Mouse (Mus musculus): Measurements from ENCODE around the gene Olfr802. TPM values are rescaled to one million over a fixed set of nuclear protein-coding genes. Genes with fewer than 3 reads are reported as not detected.

Olfr802 gene
- not detected in 2 replicates for polyA plus RNA-seq (2015; fragmentation: Nextera tagmentation; extraction: Ambion mirVana)

DNA sequence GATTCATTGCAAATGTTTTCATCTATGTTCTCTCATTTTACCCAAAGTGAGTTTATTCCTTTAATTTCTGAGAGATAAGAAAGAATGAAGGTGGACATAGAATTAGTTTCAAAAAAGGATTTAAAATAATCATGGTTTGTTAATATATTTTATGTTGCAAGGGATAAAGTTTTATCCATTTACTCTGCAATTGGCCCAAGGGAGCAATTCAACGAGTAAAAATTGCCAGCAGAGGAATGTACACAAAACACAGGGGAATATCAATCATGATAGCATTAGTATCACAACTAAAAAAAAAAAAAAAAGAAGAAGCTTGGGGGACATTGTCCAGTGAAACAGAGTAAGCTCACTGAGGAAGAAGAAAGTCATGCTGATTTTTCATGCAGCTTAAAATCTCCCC is at the start of gene Olfr802:
TSS of gene Olfr802 (minus strand) at position 101 of the 400 bp plus-strand sequence.
- no peak for ATAC-seq (ENCODE audit: low FRiP score, low read depth)
- Histone ChIP-seq H3K4me2 (replicated peaks) (no peak within 1 kb of the TSS), H3K27me3 (no peaks in the 10 kb centered on the region), H3K9me3 (no peaks in the 10 kb centered on the region), H3K9ac (no peak within 1 kb of the TSS), H3K27ac (no peak within 1 kb of the TSS), H3K36me3 (no peaks in the 10 kb centered on the region), H3K4me1 (no peaks in the 10 kb centered on the region), H3K4me3 (no peak within 1 kb of the TSS)
- 67% methylated on average over 1 of the region's 1 CpGs for WGBS

DNA sequence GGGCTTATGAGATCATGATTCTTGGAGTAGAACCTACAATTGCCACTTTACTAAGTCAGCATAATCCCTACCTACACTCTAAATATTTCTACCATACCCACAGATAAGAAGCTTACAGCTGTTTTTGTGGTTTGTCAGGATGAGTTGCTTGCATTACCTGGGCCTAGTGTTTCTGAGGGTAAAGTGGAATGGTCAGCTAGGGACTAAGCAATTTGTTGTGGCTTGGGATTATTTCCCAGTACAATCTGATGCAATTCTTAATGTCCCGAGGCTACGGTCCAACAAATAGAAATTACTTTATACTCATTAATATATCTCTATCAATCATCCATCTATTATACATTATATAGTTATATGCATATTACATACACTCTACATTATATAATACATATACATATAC is 41.3 kb upstream of the Olfr802 start, which contains the start of gene Olfr805:
TSS of gene Olfr805 (minus strand) at position 101 of the 400 bp plus-strand sequence.
- Histone ChIP-seq H3K4me1 (no peaks in the 10 kb centered on the region), H3K27me3 (no peaks in the 10 kb centered on the region), H3K27ac (no peak within 1 kb of the TSS), H3K9me3 (no peaks in the 10 kb centered on the region), H3K4me3 (no peak within 1 kb of the TSS), H3K9ac (no peak within 1 kb of the TSS), H3K4me2 (replicated peaks) (no peak within 1 kb of the TSS), H3K36me3 (no peaks in the 10 kb centered on the region)
- no peak for ATAC-seq (ENCODE audit: low FRiP score, low read depth)
- 96% methylated on average over 2 of the region's 2 CpGs for WGBS

DNA sequence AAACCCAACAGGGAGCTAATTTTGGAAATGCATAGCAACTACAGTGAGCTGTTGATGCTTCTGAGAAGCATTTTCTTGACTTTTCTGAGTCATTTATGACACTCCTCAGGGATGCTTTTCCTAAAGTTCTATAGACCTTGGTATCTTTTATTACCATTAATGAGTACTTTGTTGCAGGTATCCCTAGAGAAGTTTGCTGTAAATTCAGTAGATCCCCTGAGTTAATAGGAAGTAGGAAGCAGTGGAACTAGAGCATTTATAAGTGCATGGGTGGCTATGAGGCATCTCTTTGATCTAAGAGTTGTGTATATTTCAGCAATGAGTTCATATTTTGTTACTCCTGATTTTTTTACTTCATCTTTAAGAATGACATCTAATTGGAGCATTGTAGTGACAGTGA is 14.9 kb upstream of the Olfr802 start, which contains the start of gene Olfr804:
TSS of gene Olfr804 (plus strand) at position 301 of the 400 bp plus-strand sequence.
- H3K36me3 ChIP-seq: no peaks in the 10 kb centered on the region
- no peaks in the 10 kb centered on the region for H3K4me1 ChIP-seq
- no peaks in the 10 kb centered on the region for H3K9me3 ChIP-seq
- H3K4me3 ChIP-seq: no peak within 1 kb of the TSS
- no peaks in the 10 kb centered on the region for H3K27me3 ChIP-seq
- H3K9ac ChIP-seq: no peak within 1 kb of the TSS
- ATAC-seq (ENCODE audit: low FRiP score, low read depth): no peak
- H3K4me2 ChIP-seq (replicated peaks): no peak within 1 kb of the TSS
- no peak within 1 kb of the TSS for H3K27ac ChIP-seq

DNA sequence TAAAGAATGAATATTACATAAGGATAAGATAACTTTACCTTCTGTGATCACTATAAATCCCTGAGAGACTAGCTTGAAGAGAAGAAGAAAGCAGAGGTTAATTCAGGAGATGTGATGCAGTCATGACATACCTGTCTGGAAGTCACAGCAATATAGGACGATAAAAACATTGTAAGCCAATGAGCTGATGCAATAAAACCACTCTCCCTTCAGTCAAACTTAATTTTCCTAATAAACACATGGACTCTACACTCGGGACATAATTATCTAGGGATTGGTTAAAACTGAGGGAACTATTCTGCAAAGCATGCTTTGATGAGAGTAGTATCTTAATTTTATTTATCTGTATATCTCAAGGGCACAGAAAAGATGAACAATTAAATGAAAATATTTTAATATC is 6.2 kb upstream of the Olfr802 start, which contains the start of gene Olfr803:
TSS of gene Olfr803 (minus strand) at position 101 of the 400 bp plus-strand sequence.
- Histone ChIP-seq H3K27ac (no peak within 1 kb of the TSS), H3K27me3 (no peaks in the 10 kb centered on the region), H3K4me1 (no peaks in the 10 kb centered on the region), H3K4me3 (no peak within 1 kb of the TSS), H3K9ac (no peak within 1 kb of the TSS), H3K9me3 (no peaks in the 10 kb centered on the region; the same call in 1 of the 2 replicates), H3K36me3 (no peaks in the 10 kb centered on the region), H3K4me2 (replicated peaks) (no peak within 1 kb of the TSS)
- 74% methylated on average over 2 of the region's 2 CpGs for WGBS
- ATAC-seq (ENCODE audit: low FRiP score, low read depth): no peak

DNA sequence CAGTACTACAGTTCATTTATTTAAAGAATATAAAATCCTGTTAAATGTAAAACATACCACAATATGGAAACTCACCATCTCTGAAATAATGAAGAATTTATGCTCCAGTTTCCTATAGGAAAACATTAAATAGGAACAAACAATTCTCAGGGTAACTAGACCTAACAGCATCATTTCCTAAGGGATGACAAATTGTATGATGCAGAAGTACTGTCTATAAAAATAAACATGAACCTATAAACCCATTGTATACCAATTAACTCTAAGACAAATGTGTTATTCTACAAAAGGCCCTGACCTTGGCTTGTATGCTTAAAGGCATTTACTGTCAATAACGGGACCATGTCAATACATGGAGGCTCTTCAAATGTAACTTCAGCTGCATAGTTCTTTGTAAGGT is 14.2 kb downstream of the Olfr802 start, which contains the start of gene Olfr801:
TSS of gene Olfr801 (minus strand) at position 101 of the 400 bp plus-strand sequence.
- no peak within 1 kb of the TSS for H3K27ac ChIP-seq
- no peaks in the 10 kb centered on the region for H3K4me1 ChIP-seq
- no peak within 1 kb of the TSS for H3K4me2 ChIP-seq (replicated peaks)
- no peak for ATAC-seq (ENCODE audit: low FRiP score, low read depth)
- H3K9ac ChIP-seq: no peak within 1 kb of the TSS
- WGBS: 80% methylated on average over 1 of the region's 1 CpGs
- H3K36me3 ChIP-seq: no peaks in the 10 kb centered on the region
- H3K4me3 ChIP-seq: no peak within 1 kb of the TSS
- no peaks in the 10 kb centered on the region for H3K9me3 ChIP-seq
- H3K27me3 ChIP-seq: no peaks in the 10 kb centered on the region

DNA sequence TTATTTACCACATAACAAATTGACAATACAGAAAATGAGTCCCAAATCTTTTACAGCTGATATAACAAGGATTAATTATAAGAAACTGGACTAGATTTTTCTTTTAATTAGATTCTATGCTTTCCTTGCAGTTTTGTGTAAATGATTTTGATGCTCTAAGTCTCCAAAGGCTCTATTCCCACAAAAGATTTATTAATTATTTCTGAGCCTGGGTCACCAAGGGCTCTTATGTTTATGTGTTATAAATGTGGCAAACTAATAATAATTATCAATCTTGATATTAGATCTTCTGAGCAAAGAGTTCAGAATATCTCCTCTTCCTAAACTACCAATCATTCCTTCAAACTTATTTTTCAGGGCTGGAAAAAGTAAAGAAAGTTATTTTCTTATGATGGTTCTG is 30.6 kb downstream of the Olfr802 start, which contains the start of gene Olfr800:
TSS of gene Olfr800 (plus strand) at position 301 of the 400 bp plus-strand sequence.
- ATAC-seq (ENCODE audit: low FRiP score, low read depth): no peak
- Histone ChIP-seq H3K27me3 (no peaks in the 10 kb centered on the region), H3K36me3 (no peaks in the 10 kb centered on the region), H3K9me3 (no peaks in the 10 kb centered on the region), H3K4me1 (no peaks in the 10 kb centered on the region), H3K27ac (no peak within 1 kb of the TSS), H3K9ac (no peak within 1 kb of the TSS), H3K4me2 (replicated peaks) (no peak within 1 kb of the TSS), H3K4me3 (no peak within 1 kb of the TSS)

DNA sequence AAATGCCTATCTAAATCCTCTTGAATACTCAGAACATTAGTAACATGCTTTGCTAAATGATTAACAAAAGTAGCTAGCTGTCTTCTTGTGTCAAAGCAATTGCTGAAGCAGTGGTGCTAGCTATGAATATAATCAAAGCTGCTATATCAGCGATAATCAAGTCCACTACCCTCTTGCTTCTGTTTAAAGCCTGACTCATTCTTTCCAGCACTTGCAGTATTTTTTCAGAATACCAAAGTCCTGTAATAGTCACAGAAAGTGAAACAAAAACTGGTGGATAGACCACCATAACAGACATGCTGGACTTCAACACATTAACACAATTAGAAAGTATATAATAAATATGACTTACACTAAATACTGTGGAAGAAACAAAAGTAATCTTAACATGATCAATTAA is 36.2 kb downstream of the Olfr802 start:
- H3K27me3 ChIP-seq: no peaks in the 10 kb centered on the region
- no peak for ATAC-seq (ENCODE audit: low FRiP score, low read depth)
- 77% methylated on average over 1 of the region's 1 CpGs for WGBS

DNA sequence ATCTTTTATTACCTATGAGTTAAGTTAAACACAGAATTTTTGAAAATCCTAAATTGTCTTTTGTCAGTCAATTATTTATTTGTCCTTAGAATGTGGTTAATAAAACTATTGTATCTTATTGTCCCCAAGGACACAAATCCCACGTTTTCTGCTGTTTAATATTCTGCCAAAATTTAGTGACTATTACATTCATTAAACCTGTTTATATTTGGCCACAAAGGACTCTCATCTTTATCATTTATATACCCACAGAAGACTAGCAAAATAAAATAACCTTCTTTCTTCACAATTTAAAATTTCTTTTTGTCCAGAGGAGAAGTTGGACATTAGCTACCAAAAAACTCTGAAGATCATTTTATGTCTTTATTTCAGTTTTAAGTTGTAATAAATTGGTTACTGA is 50.8 kb downstream of the Olfr802 start, which contains the start of gene Olfr799:
TSS of gene Olfr799 (plus strand) at position 301 of the 400 bp plus-strand sequence.
- H3K9ac ChIP-seq: no peak within 1 kb of the TSS
- no peak within 1 kb of the TSS for H3K4me3 ChIP-seq
- 26% methylated on average over 1 of the region's 1 CpGs for WGBS
- no peaks in the 10 kb centered on the region for H3K27me3 ChIP-seq
- no peaks in the 10 kb centered on the region for H3K36me3 ChIP-seq
- no peaks in the 10 kb centered on the region; the same call in 1 of the 2 replicates for H3K9me3 ChIP-seq
- no peak within 1 kb of the TSS for H3K27ac ChIP-seq
- H3K4me2 ChIP-seq (replicated peaks): no peak within 1 kb of the TSS
- ATAC-seq (ENCODE audit: low FRiP score, low read depth): no peak
- no peaks in the 10 kb centered on the region for H3K4me1 ChIP-seq

More for the DNA sequence above, 36.2 kb downstream of the Olfr802 start:
- Histone ChIP-seq H3K4me3 (no peak overlapping the region), H3K4me2 (replicated peaks) (no peak overlapping the region), H3K4me1 (no peaks in the 10 kb centered on the region), H3K36me3 (no peaks in the 10 kb centered on the region), H3K27ac (no peak overlapping the region), H3K9me3 (no peaks in the 10 kb centered on the region), H3K9ac (no peak overlapping the region)

DNA sequence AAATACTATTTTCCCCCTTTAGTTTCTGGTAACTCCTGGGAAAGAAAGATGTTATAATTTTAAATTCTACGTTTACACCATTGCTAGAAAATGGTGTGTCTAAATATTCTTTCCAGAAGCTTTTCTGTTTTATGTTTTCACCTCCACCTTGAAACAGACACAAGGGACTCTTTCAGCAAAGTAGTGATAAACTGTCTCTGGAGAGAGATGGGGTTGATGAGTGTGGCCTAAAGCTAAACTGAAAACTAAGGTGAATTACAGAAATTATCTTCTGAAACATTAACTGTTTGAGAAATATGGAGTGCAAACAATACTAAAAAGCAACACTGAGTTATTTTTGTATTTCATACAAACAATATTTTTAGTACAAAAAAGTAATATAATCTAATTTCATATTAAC is 60.1 kb downstream of the Olfr802 start, which contains the start of gene Olfr798:
TSS of gene Olfr798 (minus strand) at position 101 of the 400 bp plus-strand sequence.
- 85% methylated on average over 1 of the region's 1 CpGs for WGBS
- no peaks in the 10 kb centered on the region for H3K36me3 ChIP-seq
- no peak within 1 kb of the TSS for H3K4me3 ChIP-seq
- no peaks in the 10 kb centered on the region for H3K27me3 ChIP-seq
- H3K4me1 ChIP-seq: no peaks in the 10 kb centered on the region
- no peaks in the 10 kb centered on the region for H3K9me3 ChIP-seq
- H3K27ac ChIP-seq: no peak within 1 kb of the TSS
- no peak for ATAC-seq (ENCODE audit: low FRiP score, low read depth)
- H3K9ac ChIP-seq: no peak within 1 kb of the TSS
- no peak within 1 kb of the TSS for H3K4me2 ChIP-seq (replicated peaks)

Small RNA genes lying within 50 kb of the gene (microRNA-seq; reads per million reads assigned to microRNA genes)
- gene Gm24485: not detected

Other genes with a start within 250 kb of the Olfr802 start
- gene Olfr787, start 226.3 kb downstream of the Olfr802 start, polyA plus RNA-seq (2015; fragmentation: Nextera tagmentation; extraction: Ambion mirVana): not detected in 2 replicates
- not detected in 2 replicates for gene Olfr788, start 217.2 kb downstream of the Olfr802 start, polyA plus RNA-seq (2015; fragmentation: Nextera tagmentation; extraction: Ambion mirVana)
- not detected in 2 replicates for gene Olfr789, start 203.4 kb downstream of the Olfr802 start, polyA plus RNA-seq (2015; fragmentation: Nextera tagmentation; extraction: Ambion mirVana)
- not detected in 2 replicates for gene Olfr790, start 189.7 kb downstream of the Olfr802 start, polyA plus RNA-seq (2015; fragmentation: Nextera tagmentation; extraction: Ambion mirVana)
- gene Olfr791, start 166.4 kb downstream of the Olfr802 start, polyA plus RNA-seq (2015; fragmentation: Nextera tagmentation; extraction: Ambion mirVana): not detected in 2 replicates
- not detected in 2 replicates for gene Olfr792, start 149.0 kb downstream of the Olfr802 start, polyA plus RNA-seq (2015; fragmentation: Nextera tagmentation; extraction: Ambion mirVana)
- not detected in 2 replicates for gene Olfr794, start 120.5 kb downstream of the Olfr802 start, polyA plus RNA-seq (2015; fragmentation: Nextera tagmentation; extraction: Ambion mirVana)
- gene Olfr796, start 75.6 kb downstream of the Olfr802 start, polyA plus RNA-seq (2015; fragmentation: Nextera tagmentation; extraction: Ambion mirVana): not detected in 2 replicates
- gene Olfr798, start 60.2 kb downstream of the Olfr802 start, polyA plus RNA-seq (2015; fragmentation: Nextera tagmentation; extraction: Ambion mirVana): not detected in 2 replicates
- not detected in 2 replicates for gene Olfr799, start 50.7 kb downstream of the Olfr802 start, polyA plus RNA-seq (2015; fragmentation: Nextera tagmentation; extraction: Ambion mirVana)
- gene Olfr800, start 30.5 kb downstream of the Olfr802 start, polyA plus RNA-seq (2015; fragmentation: Nextera tagmentation; extraction: Ambion mirVana): not detected in 2 replicates
- gene Olfr801, start 14.3 kb downstream of the Olfr802 start, polyA plus RNA-seq (2015; fragmentation: Nextera tagmentation; extraction: Ambion mirVana): not detected in 2 replicates
- not detected in 2 replicates for gene Olfr803, start 6.1 kb upstream of the Olfr802 start, polyA plus RNA-seq (2015; fragmentation: Nextera tagmentation; extraction: Ambion mirVana)
- gene Olfr804, start 15.0 kb upstream of the Olfr802 start, polyA plus RNA-seq (2015; fragmentation: Nextera tagmentation; extraction: Ambion mirVana): not detected in 2 replicates
- gene Olfr805, start 41.2 kb upstream of the Olfr802 start, polyA plus RNA-seq (2015; fragmentation: Nextera tagmentation; extraction: Ambion mirVana): not detected in 2 replicates
- not detected in 2 replicates for gene Olfr806, start 53.8 kb upstream of the Olfr802 start, polyA plus RNA-seq (2015; fragmentation: Nextera tagmentation; extraction: Ambion mirVana)
- gene Olfr807, start 69.6 kb upstream of the Olfr802 start, polyA plus RNA-seq (2015; fragmentation: Nextera tagmentation; extraction: Ambion mirVana): not detected in 2 replicates
- not detected in 2 replicates for gene Olfr808, start 77.3 kb upstream of the Olfr802 start, polyA plus RNA-seq (2015; fragmentation: Nextera tagmentation; extraction: Ambion mirVana)
- not detected in 2 replicates for gene Olfr809, start 86.5 kb upstream of the Olfr802 start, polyA plus RNA-seq (2015; fragmentation: Nextera tagmentation; extraction: Ambion mirVana)
- gene Olfr810, start 106.7 kb upstream of the Olfr802 start, polyA plus RNA-seq (2015; fragmentation: Nextera tagmentation; extraction: Ambion mirVana): not detected in 2 replicates
- gene Olfr811, start 116.2 kb upstream of the Olfr802 start, polyA plus RNA-seq (2015; fragmentation: Nextera tagmentation; extraction: Ambion mirVana): not detected in 2 replicates
- not detected in 2 replicates for gene Olfr812, start 157.9 kb upstream of the Olfr802 start, polyA plus RNA-seq (2015; fragmentation: Nextera tagmentation; extraction: Ambion mirVana)
- gene Olfr813, start 167.2 kb upstream of the Olfr802 start, polyA plus RNA-seq (2015; fragmentation: Nextera tagmentation; extraction: Ambion mirVana): not detected in 2 replicates
- not detected in 2 replicates for gene Olfr814, start 191.7 kb upstream of the Olfr802 start, polyA plus RNA-seq (2015; fragmentation: Nextera tagmentation; extraction: Ambion mirVana)
- gene Olfr815, start 217.7 kb upstream of the Olfr802 start, polyA plus RNA-seq (2015; fragmentation: Nextera tagmentation; extraction: Ambion mirVana): not detected in 2 replicates
- gene Olfr816, start 227.4 kb upstream of the Olfr802 start, polyA plus RNA-seq (2015; fragmentation: Nextera tagmentation; extraction: Ambion mirVana): not detected in 2 replicates